Mouse (Mus musculus) gastrocnemius, adult 8-10 months (tissue): ENCODE results near the gene Cryz. TPM values are rescaled to one million over a fixed set of nuclear protein-coding genes. Genes with fewer than 3 reads are reported as not detected.

Experiments used
- DNase-seq, 2 experiments: peaks; one replicate each; pipeline ENCODE4 v3.0.0; 2022; ENCODE audit warnings: low spot score in 2 of 2
- total RNA-seq, 4 experiments: library from RNA; stranded (reverse); gene quantifications; 2 replicates each; pipeline ENCODE4 v1.2.4; 2022

Gene Cryz
- total RNA-seq, 4 experiments from 2014 or later, result 12.6 to 14.9 (median 14.3) TPM

- no peak for DNase-seq
These were observed 74.1 kb downstream of the Cryz start for GRCm38 (mm10) chr3:154670584-154670983.

- DNase-seq, result no peak
These were observed 74.5 kb downstream of the Cryz start for GRCm38 (mm10) chr3:154671013-154671412.

Other genes with a start within 250 kb of the Cryz start
- gene Tyw3, start 393 bp downstream of the Cryz start, total RNA-seq, result 1 to 10 TPM; 2.0 to 4.2 (median 2.6) TPM
- gene Erich3, start 67.1 kb downstream of the Cryz start, total RNA-seq, result under 1 TPM in 3 of 4 experiments, not detected in 1; 0.13 to 0.47 (median 0.15) TPM